Mouse (Mus musculus): ENCODE results near the gene Ttll10.

GRCm38 (mm10) chr4:156026013-156026412 lies 33.2 kb downstream of the Ttll10 start, which contains the start of gene Tnfrsf18:
- TF ChIP-seq CTCF (IDR thresholded peaks at IDR 0.05; ENCODE audit: extremely low read depth, insufficient read length, insufficient replicate concordance, low read depth, low read length) (peak; percentile 36; the same call in 1 of the 2 replicates), POLR2A (IDR thresholded peaks at IDR 0.05; ENCODE audit: low read depth, low read length) (no peak)

Measured in small intestine, adult 2 months (tissue).